Mouse (Mus musculus): Measurements from ENCODE around the gene Gon4l. TPM values are rescaled to one million over a fixed set of nuclear protein-coding genes. Genes with fewer than 3 reads are reported as not detected.

Gon4l gene
- polyA plus RNA-seq, 1 experiment from 2014 or later: 12.3 TPM

- peaks cover 22% of the 10 kb centered on the region for H3K4me1 ChIP-seq
- H3K4me2 ChIP-seq: peak overlapping the region; percentile 75
- 29% methylated on average over 8 of the region's 8 CpGs for WGBS
- H3K27ac ChIP-seq (replicated peaks): peak overlapping the region; percentile 93
- H3K4me3 ChIP-seq (replicated peaks): peak overlapping the region; percentile 81
- ATAC-seq (ENCODE audit: low FRiP score): no peak
- peak overlapping the region; percentile 76 for H3K9ac ChIP-seq (replicated peaks)
- H3K36me3 ChIP-seq: peaks cover 31% of the 10 kb centered on the region
- no peaks in the 10 kb centered on the region for H3K9me3 ChIP-seq (replicated peaks)
- H3K27me3 ChIP-seq (replicated peaks): no peaks in the 10 kb centered on the region
Measured at GRCm38 (mm10) chr3:88914384-88914810, 79.4 kb downstream of the Gon4l start.

GRCm38 (mm10) chr3:88918981-88919380 lies 84.0 kb downstream of the Gon4l start:
- peaks cover 8% of the 10 kb centered on the region for H3K4me1 ChIP-seq
- no peak for ATAC-seq (ENCODE audit: low FRiP score)
- H3K27ac ChIP-seq (replicated peaks): no peak overlapping the region
- no peak overlapping the region for H3K4me2 ChIP-seq
- H3K4me3 ChIP-seq (replicated peaks): no peak overlapping the region
- H3K9me3 ChIP-seq (replicated peaks): no peaks in the 10 kb centered on the region
- no peaks in the 10 kb centered on the region for H3K27me3 ChIP-seq (replicated peaks)
- H3K9ac ChIP-seq (replicated peaks): no peak overlapping the region
- H3K36me3 ChIP-seq: peaks cover 37% of the 10 kb centered on the region
- WGBS: 79% methylated on average over 13 of the region's 13 CpGs

GRCm38 (mm10) chr3:88921411-88921810 lies 86.4 kb downstream of the Gon4l start:
- Histone ChIP-seq H3K27ac (replicated peaks) (no peak overlapping the region), H3K36me3 (peaks cover 59% of the 10 kb centered on the region), H3K9ac (replicated peaks) (no peak overlapping the region), H3K27me3 (replicated peaks) (no peaks in the 10 kb centered on the region), H3K4me3 (replicated peaks) (no peak overlapping the region), H3K4me2 (no peak overlapping the region), H3K4me1 (no peaks in the 10 kb centered on the region), H3K9me3 (replicated peaks) (no peaks in the 10 kb centered on the region)
- ATAC-seq (ENCODE audit: low FRiP score): no peak
- 94% methylated on average over 9 of the region's 9 CpGs for WGBS

GRCm38 (mm10) chr3:88923989-88924591 lies 89.1 kb downstream of the Gon4l start:
- 90% methylated on average over 8 of the region's 8 CpGs for WGBS
- no peaks in the 10 kb centered on the region for H3K27me3 ChIP-seq (replicated peaks)
- H3K9me3 ChIP-seq (replicated peaks): no peaks in the 10 kb centered on the region
- peaks cover 86% of the 10 kb centered on the region for H3K36me3 ChIP-seq
- no peak overlapping the region for H3K27ac ChIP-seq (replicated peaks)
- no peak overlapping the region for H3K9ac ChIP-seq (replicated peaks)
- H3K4me2 ChIP-seq: no peak overlapping the region
- no peak for ATAC-seq (ENCODE audit: low FRiP score)
- H3K4me3 ChIP-seq (replicated peaks): no peak overlapping the region
- H3K4me1 ChIP-seq: no peaks in the 10 kb centered on the region

GRCm38 (mm10) chr3:88925651-88926050 lies 90.6 kb downstream of the Gon4l start:
- ATAC-seq (ENCODE audit: low FRiP score): no peak
- H3K4me3 ChIP-seq (replicated peaks): no peak overlapping the region
- 97% methylated on average over 2 of the region's 2 CpGs for WGBS
- no peak overlapping the region for H3K4me2 ChIP-seq
- H3K27ac ChIP-seq (replicated peaks): no peak overlapping the region
- no peaks in the 10 kb centered on the region for H3K27me3 ChIP-seq (replicated peaks)
- H3K36me3 ChIP-seq: peaks cover 97% of the 10 kb centered on the region
- no peak overlapping the region for H3K9ac ChIP-seq (replicated peaks)
- no peaks in the 10 kb centered on the region for H3K9me3 ChIP-seq (replicated peaks)
- H3K4me1 ChIP-seq: no peaks in the 10 kb centered on the region

GRCm38 (mm10) chr3:88929501-88929900 lies 94.5 kb downstream of the Gon4l start:
- Histone ChIP-seq H3K36me3 (peaks cover 94% of the 10 kb centered on the region), H3K4me1 (no peaks in the 10 kb centered on the region), H3K9ac (replicated peaks) (no peak overlapping the region), H3K4me3 (replicated peaks) (no peak overlapping the region), H3K27me3 (replicated peaks) (no peaks in the 10 kb centered on the region), H3K27ac (replicated peaks) (no peak overlapping the region; the same call in 1 of the 2 replicates), H3K9me3 (replicated peaks) (no peaks in the 10 kb centered on the region), H3K4me2 (no peak overlapping the region)
- no peak for ATAC-seq (ENCODE audit: low FRiP score)
- WGBS: 83% methylated on average over 3 of the region's 3 CpGs

GRCm38 (mm10) chr3:88939071-88939470 lies 104.0 kb downstream of the Gon4l start:
- H3K9me3 ChIP-seq (replicated peaks): no peaks in the 10 kb centered on the region
- H3K27ac ChIP-seq (replicated peaks): no peak overlapping the region
- H3K27me3 ChIP-seq (replicated peaks): no peaks in the 10 kb centered on the region
- H3K4me2 ChIP-seq: no peak overlapping the region
- no peak for ATAC-seq (ENCODE audit: low FRiP score)
- WGBS: 92% methylated on average over 10 of the region's 10 CpGs
- peaks cover 7% of the 10 kb centered on the region; the same call in 1 of the 2 replicates for H3K4me1 ChIP-seq
- H3K36me3 ChIP-seq: peaks cover 65% of the 10 kb centered on the region
- no peak overlapping the region for H3K4me3 ChIP-seq (replicated peaks)
- no peak overlapping the region for H3K9ac ChIP-seq (replicated peaks)

GRCm38 (mm10) chr3:88939749-88940148 lies 104.7 kb downstream of the Gon4l start:
- H3K9ac ChIP-seq (replicated peaks): no peak overlapping the region
- 65% methylated on average over 3 of the region's 3 CpGs for WGBS
- no peak overlapping the region for H3K4me3 ChIP-seq (replicated peaks)
- ATAC-seq (ENCODE audit: low FRiP score): no peak
- H3K4me1 ChIP-seq: peaks cover 7% of the 10 kb centered on the region; the same call in 1 of the 2 replicates
- H3K9me3 ChIP-seq (replicated peaks): no peaks in the 10 kb centered on the region
- H3K36me3 ChIP-seq: peaks cover 58% of the 10 kb centered on the region
- no peak overlapping the region for H3K27ac ChIP-seq (replicated peaks)
- no peak overlapping the region for H3K4me2 ChIP-seq
- H3K27me3 ChIP-seq (replicated peaks): no peaks in the 10 kb centered on the region

- Histone ChIP-seq H3K27me3 (replicated peaks) (no peaks in the 10 kb centered on the region), H3K4me1 (peaks cover 8% of the 10 kb centered on the region; the same call in 1 of the 2 replicates), H3K27ac (replicated peaks) (no peak overlapping the region), H3K4me3 (replicated peaks) (no peak overlapping the region), H3K4me2 (no peak overlapping the region), H3K9me3 (replicated peaks) (no peaks in the 10 kb centered on the region), H3K9ac (replicated peaks) (no peak overlapping the region), H3K36me3 (peaks cover 38% of the 10 kb centered on the region)
- no peak for ATAC-seq (ENCODE audit: low FRiP score)
- 96% methylated on average over 10 of the region's 10 CpGs for WGBS
Measured at GRCm38 (mm10) chr3:88942316-88942880, 107.4 kb downstream of the Gon4l start.

GRCm38 (mm10) chr3:88944109-88944508 lies 109.1 kb downstream of the Gon4l start:
- no peak for ATAC-seq (ENCODE audit: low FRiP score)
- Histone ChIP-seq H3K27ac (replicated peaks) (no peak overlapping the region), H3K9me3 (replicated peaks) (no peaks in the 10 kb centered on the region), H3K4me1 (peaks cover 26% of the 10 kb centered on the region), H3K4me3 (replicated peaks) (no peak overlapping the region), H3K27me3 (replicated peaks) (no peaks in the 10 kb centered on the region), H3K4me2 (no peak overlapping the region), H3K36me3 (peaks cover 27% of the 10 kb centered on the region), H3K9ac (replicated peaks) (no peak overlapping the region)
- WGBS: 70% methylated on average over 4 of the region's 4 CpGs

GRCm38 (mm10) chr3:88949786-88950575 lies 115.0 kb downstream of the Gon4l start:
- ATAC-seq (ENCODE audit: low FRiP score): peak; percentile 93
- Histone ChIP-seq H3K9me3 (replicated peaks) (no peaks in the 10 kb centered on the region), H3K27ac (replicated peaks) (peak overlapping the region; percentile 100), H3K36me3 (no peaks in the 10 kb centered on the region), H3K9ac (replicated peaks) (peak overlapping the region; percentile 95), H3K4me3 (replicated peaks) (peak overlapping the region; percentile 92), H3K4me2 (peak overlapping the region; percentile 62), H3K27me3 (replicated peaks) (no peaks in the 10 kb centered on the region), H3K4me1 (peaks cover 43% of the 10 kb centered on the region)
- WGBS: under 1% methylated on average over 69 of the region's 92 CpGs

Data from neural tube, embryonic 15.5 days (tissue).